Mouse (Mus musculus) bone marrow, adult 2 months (tissue): ENCODE results near the gene Mgat5. TPM values are rescaled to one million over a fixed set of nuclear protein-coding genes. Genes with fewer than 3 reads are reported as not detected.

Experiments used
- H3K27ac ChIP-seq: fragments of 200-500 bp; 2 replicates; pipeline ENCODE4 v1.5.1; 2012; ENCODE audit warnings: low read depth, mild to moderate bottlenecking, control low read depth, inconsistent platforms, low read length; ENCODE audit not compliant: control insufficient read depth, poor library complexity, insufficient read depth
- H3K4me1 ChIP-seq: fragments of 200-500 bp; 2 replicates; pipeline ENCODE4 v1.6.1; 2011; ENCODE audit warnings: low read length; ENCODE audit not compliant: control insufficient read depth, insufficient read depth
- H3K4me3 ChIP-seq: fragments of 200-500 bp; replicated peaks from 2 replicates; pipeline ENCODE3; 2011; ENCODE audit warnings: mild to moderate bottlenecking, low read depth, low read length, control low read depth; ENCODE audit not compliant: control insufficient read depth
- CTCF ChIP-seq: fragments of 200-500 bp; IDR thresholded peaks from 2 replicates; pipeline ENCODE4 v1.5.1; 2011; ENCODE audit warnings: low read length, control low read depth; ENCODE audit not compliant: control insufficient read depth, insufficient read depth
- POLR2A ChIP-seq: fragments of 200-500 bp; IDR thresholded peaks from 2 replicates; pipeline ENCODE4 v1.6.1; 2011; ENCODE audit warnings: low read depth, mild to moderate bottlenecking, control low read depth, low read length, borderline replicate concordance; ENCODE audit not compliant: control insufficient read depth
- WGBS: fragments of 180-500 bp; shearing (Covaris S2); methylation state at CpG from one replicate; pipeline ENCODE4 v1.1.7; 2018; 5-methylcytosine and 5-hydroxymethylcytosine counted together
- polyA plus RNA-seq: library from polyadenylated mRNA; stranded (reverse); fragments of >200 nt; gene quantifications from 2 replicates; pipeline ENCODE4 v1.2.4, GENCODE M21; 2011; ENCODE audit warnings: low replicate concordance; ENCODE audit not compliant: missing spikeins, insufficient read depth, insufficient read length

Gene Mgat5
- polyA plus RNA-seq, 1 experiment, result 9.7 TPM

DNA sequence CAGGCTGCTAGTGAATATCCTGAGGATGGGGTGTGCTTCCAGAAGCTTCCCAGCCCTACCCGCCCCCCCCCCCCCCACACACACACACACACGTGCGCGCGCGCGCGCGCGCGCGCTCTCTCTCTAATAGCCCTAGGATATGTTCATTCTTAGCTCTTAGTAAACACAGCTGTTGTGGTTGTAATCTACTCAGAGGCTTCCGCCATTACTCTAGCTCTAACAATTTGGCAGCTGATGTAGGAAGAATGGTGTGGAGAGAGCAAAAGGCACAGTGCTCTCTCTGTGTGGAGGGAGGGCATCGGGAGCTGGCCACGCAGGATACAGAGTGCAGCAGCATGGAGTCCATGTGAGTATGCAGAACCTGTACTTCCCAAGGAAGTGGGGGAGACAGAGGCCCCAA, 216.0 kb downstream of the Mgat5 start:
- H3K4me3 ChIP-seq, result no peak overlapping the region
- WGBS, result 95% methylated on average over 15 of the region's 15 CpGs
- TF ChIP-seq CTCF (no peak), POLR2A (no peak)
- H3K27ac ChIP-seq, result no peak overlapping the region
- H3K4me1 ChIP-seq, result no peaks in the 10 kb centered on the region

- Histone ChIP-seq H3K4me1 (no peaks in the 10 kb centered on the region), H3K4me3 (no peak overlapping the region), H3K27ac (no peak overlapping the region)
- TF ChIP-seq POLR2A (no peak), CTCF (no peak)
- WGBS, result 79% methylated on average over 4 of the region's 4 CpGs
Measured at GRCm38 (mm10) chr1:127422565-127422964, 217.8 kb downstream of the Mgat5 start.

DNA sequence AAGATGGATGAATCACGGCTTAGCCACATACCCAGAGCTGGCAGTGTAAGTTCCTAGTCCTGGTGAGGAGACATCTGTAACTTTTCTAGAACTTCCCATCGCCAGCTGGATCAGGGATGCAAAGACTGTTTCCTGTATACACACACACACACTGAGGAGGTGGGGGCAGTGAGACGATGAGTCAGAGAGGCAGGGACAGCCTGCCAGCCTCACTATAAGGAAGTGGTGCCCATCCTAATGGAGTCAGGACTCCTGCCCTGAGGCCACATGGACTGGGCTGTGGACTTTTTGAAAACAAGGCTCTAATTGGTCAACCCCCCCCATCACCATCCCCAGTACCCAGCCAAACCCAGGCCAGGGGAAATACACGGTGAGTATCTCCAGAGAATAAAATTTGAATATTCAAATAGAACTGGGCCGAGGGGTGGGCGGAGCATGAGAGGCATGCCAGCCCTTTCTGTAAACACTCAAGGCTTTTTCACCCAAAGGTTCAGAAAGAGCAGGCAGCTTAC, 220.3 kb downstream of the Mgat5 start:
- WGBS, result 36% methylated on average over 6 of the region's 6 CpGs
- H3K27ac ChIP-seq, result no peak overlapping the region
- no peak overlapping the region for H3K4me3 ChIP-seq
- TF ChIP-seq CTCF (no peak), POLR2A (no peak)
- H3K4me1 ChIP-seq, result no peaks in the 10 kb centered on the region

DNA sequence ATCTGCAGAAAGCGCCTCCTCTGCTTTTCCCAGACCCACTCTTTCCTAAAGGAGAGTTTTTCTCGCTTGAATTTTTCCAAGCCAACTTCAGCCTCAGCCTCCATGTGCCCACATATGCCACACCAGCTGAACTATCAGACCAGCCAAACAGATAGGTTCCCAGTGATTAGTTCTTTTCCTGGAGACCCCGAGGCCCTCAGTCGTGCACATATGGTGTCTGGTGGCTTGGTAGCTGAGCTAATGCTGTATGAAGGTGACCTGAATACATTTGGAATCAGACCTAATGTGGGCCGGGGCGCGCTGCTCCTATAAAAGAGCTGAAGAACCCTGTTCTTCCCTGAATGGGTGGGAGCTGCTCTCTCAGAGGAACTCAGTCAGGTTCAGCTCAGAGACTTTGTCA, 225.5 kb downstream of the Mgat5 start:
- no peak overlapping the region for H3K27ac ChIP-seq
- 87% methylated on average over 7 of the region's 7 CpGs for WGBS
- H3K4me1 ChIP-seq, result no peaks in the 10 kb centered on the region
- TF ChIP-seq POLR2A (no peak), CTCF (no peak)
- H3K4me3 ChIP-seq, result no peak overlapping the region

GRCm38 (mm10) chr1:127434829-127435228, 230.0 kb downstream of the Mgat5 start:
- TF ChIP-seq CTCF, result no peak
- no peak for TF ChIP-seq POLR2A
- Histone ChIP-seq H3K4me3 (no peak overlapping the region), H3K27ac (no peak overlapping the region), H3K4me1 (no peaks in the 10 kb centered on the region)
- WGBS, result 72% methylated on average over 4 of the region's 4 CpGs

DNA sequence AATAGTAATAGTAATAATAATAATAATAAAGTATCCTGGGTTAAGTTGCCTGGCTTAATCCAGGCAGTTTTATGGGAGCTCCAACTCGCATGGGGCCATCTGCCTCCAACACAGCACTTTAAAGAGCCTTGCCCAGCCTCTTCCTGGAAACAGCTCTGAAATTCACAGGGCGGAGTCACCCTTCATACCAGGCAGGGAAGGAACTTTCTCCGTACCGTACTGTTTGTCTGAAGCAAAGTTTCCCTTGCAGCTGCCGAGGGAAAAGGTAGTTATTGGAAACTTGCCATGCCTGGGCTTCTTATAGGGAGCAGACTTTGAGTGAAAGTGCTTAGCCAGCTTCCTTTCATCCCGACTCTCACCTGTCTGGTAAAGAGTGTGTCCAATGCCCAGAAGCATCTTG, 232.3 kb downstream of the Mgat5 start:
- H3K27ac ChIP-seq, result no peak overlapping the region
- 86% methylated on average over 6 of the region's 6 CpGs for WGBS
- TF ChIP-seq POLR2A (no peak), CTCF (no peak)
- H3K4me3 ChIP-seq, result no peak overlapping the region
- no peaks in the 10 kb centered on the region for H3K4me1 ChIP-seq

- H3K27ac ChIP-seq, result no peak overlapping the region
- WGBS, result 85% methylated on average over 9 of the region's 9 CpGs
- no peak overlapping the region for H3K4me3 ChIP-seq
- no peak for TF ChIP-seq CTCF
- no peak for TF ChIP-seq POLR2A
- no peaks in the 10 kb centered on the region for H3K4me1 ChIP-seq
Measured at GRCm38 (mm10) chr1:127439452-127439891, 234.7 kb downstream of the Mgat5 start.

- no peak for TF ChIP-seq CTCF
- TF ChIP-seq POLR2A, result no peak
- Histone ChIP-seq H3K4me1 (no peaks in the 10 kb centered on the region), H3K27ac (no peak overlapping the region), H3K4me3 (no peak overlapping the region)
- 82% methylated on average over 1 of the region's 1 CpGs for WGBS
Measured at GRCm38 (mm10) chr1:127441007-127441406, 236.2 kb downstream of the Mgat5 start.

GRCm38 (mm10) chr1:127441736-127442135, 236.9 kb downstream of the Mgat5 start:
- Histone ChIP-seq H3K4me1 (no peaks in the 10 kb centered on the region), H3K4me3 (no peak overlapping the region), H3K27ac (no peak overlapping the region)
- TF ChIP-seq CTCF, result no peak
- TF ChIP-seq POLR2A, result no peak
- 75% methylated on average over 3 of the region's 3 CpGs for WGBS
